Mouse (Mus musculus) spleen, postnatal 4 days (tissue): ENCODE data around the gene Bcl6.
A peak's percentile ranks its signal among the peaks of the same experiment; 100 is the strongest.

Experiments used
- DNase-seq, 2 experiments: peaks; one replicate each; pipeline ENCODE4 v3.0.0; 2022; ENCODE audit warnings: low spot score in 2 of 2

The Bcl6 gene

DNA sequence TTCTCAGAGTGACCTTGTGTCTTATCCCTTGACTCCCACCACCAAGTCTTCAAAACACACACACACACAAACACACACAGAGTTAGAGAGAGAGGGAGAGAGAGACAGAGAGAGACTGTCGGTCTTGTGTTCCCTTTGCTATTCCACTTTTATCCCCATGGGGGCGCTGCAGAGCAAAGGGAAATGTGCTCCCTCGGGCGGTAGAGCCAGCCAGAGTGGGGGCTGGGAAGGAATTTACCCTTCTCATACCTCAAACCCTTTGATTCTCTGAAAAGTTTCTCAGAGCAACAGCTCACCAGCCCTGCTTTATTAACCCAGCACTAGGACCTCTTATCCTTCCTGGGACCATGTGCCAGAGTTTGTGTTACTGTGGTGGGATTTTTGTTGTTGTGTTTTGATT, 2.5 kb upstream of the Bcl6 start:
- peak; percentile 83 to 94 for DNase-seq

DNA sequence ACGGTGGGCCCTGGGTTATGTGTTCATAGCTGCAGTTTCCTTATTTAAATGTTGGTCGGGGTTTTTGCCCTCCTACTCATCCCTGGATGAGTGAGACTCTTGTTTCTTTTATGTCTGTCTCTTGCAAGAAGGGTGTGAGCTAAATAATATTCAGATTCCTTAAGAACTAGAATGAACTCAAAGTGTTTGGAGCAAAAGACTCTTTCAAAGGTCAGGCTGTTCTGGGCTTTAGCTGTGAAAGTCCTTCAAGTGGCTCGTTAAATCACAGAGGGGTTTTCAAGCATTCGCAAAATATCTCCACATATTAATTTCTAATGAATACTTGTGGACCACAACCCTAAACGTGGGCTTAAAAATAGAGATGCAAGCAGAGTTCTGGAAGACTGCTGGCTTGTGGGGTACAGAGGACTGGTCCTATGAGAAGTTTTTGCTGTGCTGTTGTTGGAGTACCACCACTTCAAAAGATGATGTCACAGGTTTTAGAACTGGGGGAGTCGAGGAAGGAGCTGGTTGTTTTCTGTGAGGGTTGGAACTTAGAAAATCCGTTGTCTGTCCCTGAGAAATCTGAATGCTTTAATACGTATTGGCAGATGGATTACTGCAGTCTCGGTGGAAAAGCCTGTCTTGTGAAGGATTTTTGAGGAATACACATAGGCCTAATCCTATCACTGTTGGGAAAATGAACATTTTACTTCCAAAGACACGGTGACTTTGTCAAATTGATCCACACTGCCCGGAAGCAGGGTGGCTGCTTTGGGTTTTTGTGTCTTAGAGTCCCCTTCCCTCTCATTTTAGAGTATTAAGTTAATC, 1.7 kb upstream of the Bcl6 start:
- DNase-seq, result no peak

DNA sequence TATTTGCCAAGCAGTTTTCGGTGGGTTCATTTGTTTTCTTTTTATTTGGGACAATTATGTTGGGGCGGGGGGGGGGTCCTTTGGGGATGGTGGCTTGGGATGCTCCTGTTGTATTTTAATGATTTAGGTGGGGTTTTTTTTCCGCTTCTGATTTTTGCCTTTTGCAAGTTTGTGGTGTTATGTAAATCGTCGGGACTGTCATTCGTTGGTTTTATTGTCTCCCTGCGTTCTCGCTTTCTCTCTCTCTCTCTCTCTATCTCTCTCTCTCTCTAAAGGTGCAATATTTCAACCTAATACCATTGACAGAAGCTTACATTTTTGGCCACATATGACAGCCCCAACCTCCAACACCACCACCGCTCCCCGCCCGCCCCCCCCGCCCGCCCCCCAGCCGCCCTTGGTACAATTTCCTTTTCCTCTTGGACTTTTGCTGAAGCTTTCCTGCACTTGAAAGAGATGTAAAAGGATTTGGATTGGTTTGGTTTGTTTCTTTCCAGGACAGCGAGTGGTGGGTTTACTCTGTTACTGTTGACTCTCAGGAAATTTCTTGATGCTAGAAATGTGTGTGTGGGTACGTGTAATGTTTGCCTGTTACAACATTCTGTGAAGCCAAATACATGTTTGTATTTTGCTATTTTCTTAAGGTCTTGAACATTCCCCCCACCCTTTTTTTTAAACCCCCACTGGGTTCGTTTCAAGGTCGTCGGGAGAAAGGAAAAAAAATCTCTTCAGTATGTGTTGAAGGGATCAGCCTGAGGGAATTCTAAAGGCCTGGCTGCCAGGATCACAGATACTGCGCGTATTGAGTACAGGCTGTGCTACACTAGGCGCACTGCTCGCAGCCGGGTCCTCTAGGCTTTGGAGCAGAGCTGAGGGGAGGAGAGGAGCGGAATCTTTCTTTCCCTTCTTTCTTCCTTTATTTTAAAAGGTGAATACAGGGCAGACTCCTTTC, 833 bp upstream of the Bcl6 start:
- no peak for DNase-seq

DNA sequence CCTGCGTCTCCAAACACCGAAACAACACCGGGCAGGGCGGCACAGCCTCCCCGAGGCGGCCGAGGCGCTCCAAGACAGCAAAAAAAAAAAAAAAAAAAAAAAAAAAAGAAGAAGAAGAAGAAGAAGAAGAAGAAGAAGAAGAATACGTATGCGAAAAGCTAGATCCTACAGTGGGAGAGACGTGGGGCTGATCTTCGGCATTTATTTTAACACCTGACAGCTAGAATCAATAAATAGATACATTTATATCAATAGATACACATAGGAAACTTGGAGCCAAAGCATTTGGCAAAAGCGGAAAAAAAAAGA, 541 bp downstream of the Bcl6 start:
- DNase-seq, result no peak

DNA sequence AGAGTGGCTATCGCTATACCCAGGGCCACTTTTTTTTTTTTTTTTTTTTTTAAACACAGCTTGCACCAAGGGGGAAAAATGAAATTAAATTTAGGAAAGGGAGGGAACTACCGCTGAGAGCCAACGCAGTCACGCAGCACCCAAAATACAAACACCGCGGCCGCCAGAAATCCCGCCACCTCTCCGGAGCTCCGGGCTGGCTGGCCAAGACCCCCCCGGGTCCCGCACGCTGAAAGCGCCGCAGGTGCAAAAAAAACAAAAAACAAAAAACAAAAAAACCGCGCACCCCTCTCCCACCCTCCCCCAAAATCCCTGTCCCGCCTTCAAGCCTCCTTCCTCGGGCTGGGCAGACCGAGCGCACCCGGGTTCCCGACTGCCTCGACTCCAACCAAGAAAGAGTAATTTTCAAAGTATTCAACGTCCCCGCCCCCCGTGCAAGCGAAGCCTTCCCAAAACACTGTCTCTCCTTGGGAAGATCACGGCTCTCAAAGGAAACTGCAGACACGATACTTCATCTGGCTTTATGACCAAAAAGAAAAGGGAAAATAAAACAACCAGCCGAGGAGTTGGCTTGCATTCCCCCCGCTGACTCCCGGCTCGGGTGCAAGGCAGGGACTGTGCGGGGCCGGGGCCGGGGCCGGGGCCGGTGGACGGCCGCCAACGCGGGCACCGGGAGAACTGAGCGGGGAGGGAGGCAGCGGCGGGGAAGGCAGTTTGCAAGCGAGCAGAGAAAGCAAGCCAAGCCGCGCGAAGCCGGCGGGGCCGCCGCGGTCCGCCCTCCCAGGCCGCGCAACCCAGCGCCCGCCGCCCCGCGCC, 1.1 kb downstream of the Bcl6 start:
- DNase-seq, result peak; percentile 39 to 77

DNA sequence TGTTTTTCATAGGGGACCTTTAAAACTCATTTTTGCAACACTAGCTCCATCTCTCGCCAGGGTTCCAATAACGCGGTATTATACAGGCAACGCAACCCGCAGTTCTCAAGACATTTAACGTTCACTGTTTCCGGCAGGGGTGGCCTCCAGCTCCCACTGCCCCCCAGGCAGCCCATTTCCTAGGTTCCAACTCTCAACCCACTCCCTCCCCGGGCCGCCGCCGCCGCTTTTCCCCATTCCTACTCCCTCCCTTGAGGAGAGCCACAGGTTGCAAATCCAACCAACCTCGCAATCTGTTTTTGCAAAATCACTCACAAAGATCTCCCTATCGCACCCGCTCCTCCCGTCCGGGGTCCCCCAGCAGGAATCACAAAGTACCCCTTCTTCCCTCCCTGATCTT, 1.8 kb downstream of the Bcl6 start:
- no peak for DNase-seq

DNA sequence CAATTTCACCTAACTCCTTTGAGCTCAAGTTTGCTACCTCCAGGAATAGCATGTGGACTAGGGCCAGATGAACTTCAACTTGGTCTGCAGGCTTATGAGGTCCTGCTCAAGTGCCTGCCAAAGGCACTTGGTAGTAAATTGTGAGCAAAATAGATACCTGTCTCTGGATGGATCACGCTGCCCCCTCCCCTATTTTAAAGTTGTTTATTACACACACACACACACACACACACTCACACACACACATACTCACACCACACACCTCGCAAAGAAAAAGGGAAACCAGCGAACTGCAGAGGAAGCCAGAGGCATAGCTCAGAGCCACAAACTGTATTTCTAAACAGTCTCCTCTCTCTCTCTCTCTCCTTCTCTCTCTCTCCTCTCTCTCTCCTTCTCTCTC, 2.5 kb downstream of the Bcl6 start:
- DNase-seq, result no peak

DNA sequence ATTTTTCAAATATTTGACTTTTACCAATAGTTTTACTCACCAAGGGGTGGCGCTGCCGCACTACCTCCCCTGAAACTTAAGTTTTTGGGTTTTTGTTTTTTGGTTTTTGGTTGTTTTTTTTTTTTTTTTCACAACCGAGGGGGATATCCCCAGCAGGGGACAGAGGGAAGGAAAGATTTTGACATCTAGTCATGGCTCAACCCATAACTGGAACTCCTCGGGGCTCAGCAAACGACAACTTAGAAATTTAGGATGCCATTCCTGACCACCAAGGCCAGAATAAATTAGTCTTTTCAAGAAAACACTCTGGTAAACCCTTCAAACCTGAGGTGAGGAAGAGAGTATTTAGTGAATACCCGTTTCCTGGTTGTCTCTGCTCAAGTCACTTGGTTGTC, 3.2 kb downstream of the Bcl6 start:
- DNase-seq, result peak; percentile 50 to 78

DNA sequence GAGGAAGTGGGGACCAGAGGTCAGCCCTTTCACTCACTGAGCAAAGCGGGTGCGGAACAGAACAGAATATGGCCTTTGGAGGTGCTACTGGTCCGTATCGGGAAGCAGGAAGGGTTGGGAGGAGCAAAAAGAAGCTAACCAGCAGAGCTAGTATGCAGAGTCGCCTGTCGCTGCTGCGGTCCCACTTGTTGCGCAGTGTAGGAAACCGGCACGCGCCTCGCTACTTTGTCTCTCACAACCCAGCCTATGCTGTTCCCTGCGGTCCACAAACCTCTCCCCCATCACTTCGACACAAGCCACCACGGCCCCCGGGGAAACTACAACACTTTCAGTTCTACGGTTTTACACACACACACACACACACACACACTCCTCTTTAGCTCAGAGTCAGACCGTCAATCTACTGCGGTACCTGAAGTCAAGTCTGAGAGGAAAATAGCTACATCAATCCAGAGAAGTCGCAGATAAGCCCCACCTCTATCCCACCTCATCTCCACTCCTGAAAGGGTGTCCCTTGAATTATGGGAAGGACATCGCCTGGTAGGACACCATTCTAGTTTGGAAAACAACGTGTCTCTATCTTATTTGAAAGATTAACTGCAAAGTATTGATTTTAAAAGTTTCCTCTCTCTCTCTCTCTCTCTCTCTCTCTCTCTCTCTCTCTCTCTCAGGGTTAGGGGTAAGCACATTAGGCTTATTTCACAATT, 3.7 kb downstream of the Bcl6 start:
- DNase-seq, result peak; percentile 28 to 74

DNA sequence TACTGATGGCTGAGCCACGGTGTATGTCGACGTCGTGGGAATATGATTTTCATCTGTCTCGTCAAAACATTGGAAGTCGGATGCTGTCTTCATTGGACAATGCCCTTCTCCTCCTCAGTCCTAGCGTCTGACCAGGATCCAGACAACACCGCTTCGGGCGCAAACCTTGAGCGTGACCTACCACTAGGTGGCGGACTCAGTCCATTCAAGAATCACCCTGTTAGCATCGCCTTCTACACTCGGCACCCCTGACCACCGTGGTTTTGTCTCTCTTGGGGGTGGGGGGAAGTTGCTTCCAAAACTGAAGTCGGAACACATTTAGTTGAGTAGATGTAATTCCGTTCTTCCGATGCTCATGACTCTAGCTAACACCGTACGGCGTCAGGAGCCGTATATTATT, 4.5 kb downstream of the Bcl6 start:
- peak; percentile 76 to 92 for DNase-seq

DNA sequence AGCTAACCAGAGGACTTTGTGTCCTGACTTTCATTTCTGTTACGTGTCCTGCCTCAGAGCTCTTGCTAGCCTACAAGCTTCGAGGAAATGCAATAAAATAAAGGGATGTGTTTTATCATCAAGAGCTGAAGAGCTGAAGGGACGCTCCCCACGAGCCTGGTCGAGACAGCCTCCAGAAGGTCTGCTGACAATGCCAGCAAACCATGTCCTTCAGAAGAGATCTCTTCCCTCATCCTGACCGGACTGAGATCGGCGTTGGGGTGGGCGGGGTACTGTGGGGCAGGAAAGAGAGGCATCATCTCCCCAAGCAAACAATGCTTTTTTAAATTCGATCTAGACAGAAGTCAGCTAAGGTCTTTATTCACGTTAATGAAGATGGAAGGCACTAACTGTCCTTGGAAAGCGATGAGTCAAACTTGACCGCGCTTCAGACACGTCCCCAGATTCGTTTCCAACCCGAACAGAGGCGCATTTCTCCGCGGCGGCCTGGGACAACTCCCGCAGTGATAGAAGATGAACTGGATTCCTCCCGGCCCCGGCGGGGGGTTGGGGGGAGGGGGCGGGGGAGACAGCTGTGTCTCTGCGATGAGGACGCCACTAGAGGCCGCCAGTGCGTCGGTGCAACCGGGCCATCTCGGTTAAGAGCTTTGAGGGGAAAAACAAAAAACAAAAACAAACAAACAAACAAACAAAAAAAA, 5.6 kb downstream of the Bcl6 start:
- peak; percentile 45 to 79 for DNase-seq

DNA sequence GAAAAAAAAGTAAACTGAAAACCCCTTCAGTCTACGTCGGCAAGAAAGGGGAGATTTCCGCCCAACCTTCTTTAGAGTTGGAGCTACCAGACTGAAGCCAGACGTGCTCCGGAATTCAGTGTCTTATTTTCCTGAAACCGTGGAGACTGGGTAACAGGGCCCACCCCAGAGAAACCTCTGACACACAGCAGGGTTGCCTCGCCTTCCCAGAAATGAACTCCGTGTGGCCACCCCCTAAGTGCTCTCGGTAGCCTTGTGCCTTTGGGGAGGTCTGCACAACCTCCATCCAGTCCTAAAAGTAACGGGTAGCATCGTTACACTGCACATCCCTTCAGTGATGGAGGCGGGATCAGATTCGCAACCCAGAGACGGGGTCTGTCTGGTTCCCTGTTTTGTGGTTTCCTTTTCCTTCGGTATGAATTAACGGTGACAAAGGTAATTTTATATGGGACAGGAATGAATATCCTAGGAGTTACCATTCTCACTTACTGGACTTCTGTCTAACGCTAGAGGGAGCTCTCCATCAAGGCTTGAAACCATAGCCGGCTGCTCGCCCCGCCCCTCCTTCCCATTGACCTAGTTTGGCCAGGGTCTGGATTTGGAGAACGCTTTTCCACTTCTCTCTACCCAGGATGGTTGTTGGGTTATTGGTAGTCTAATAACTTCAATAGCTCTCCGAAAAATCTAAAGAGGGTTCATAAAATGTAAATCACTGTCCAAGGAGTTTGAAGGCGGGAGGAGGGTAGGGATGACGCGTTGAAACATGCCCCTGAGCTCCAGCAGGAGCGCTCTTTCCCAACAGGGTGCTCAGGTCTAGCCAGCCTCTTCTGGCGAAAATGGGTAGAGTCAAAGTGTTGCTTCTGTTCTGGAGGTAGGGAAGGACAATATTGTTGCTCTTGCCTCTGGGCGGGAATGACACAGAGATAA, 6.5 kb downstream of the Bcl6 start:
- DNase-seq, result peak; percentile 64 to 74

DNA sequence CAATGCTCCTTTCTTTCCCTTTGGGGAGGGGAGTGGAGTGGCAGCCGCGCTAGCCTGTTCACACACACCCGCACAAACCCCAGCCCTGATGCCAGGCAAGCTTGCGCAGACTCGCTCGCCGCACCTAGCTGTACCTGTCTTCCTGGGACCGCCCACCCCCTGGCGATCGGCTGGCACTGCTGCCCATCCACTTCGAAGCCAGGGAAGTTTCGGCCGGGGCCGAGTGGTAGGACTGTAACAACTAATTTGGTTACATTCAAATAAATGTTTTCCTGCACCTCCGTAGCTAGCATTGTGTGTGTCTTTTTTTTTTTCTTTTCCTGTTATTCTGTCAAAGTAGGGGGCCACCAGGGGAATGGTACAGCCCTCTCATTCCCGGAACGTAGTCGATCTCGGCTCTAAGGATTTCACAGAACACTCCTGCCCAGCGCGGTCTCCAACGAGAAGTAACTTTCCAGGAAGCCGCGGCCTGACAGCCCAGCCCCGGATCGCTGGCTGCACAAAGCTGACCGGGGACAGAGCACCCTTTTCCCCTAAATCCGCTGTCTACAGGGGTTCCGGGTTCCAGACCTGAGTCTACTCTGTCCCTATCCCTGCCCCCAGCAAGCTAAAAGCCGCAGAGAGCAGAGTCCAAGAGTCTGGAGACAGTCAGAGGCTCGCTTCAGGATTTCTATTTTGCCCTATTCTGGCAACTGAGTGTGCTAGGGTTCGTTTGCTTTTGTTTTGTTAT, 7.5 kb downstream of the Bcl6 start:
- DNase-seq, result no peak

DNA sequence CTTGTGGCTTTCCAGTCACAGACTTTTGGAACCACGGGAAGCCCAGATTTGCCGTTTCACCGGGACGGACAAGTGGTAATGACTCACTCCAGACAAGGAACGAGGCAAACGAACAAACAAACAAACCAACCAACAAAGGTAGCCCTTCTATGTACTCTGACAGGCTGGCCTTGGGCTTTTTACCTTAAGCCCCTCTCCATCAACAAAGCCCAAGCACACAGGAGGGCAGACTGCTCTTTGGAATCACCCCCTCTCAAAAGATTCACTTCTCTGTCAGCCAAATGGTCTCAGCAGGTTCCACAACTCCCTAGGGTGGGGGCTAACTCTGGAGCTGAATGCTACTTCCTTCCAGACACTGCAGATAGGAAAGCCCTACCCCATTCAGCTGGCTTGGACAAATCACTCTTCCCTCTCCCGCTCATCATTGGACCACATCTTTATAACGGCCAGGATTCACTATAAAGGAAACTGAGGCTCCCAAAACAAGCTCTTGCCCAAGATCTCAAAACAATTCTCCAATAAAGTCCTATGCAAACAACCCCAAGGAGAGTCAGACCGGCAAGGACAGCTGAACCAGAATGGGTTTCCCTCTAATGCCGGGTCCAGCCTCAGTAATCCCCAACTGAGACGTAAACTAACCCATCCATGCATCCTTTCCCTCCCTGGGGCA, 8.3 kb downstream of the Bcl6 start:
- DNase-seq, result no peak

DNA sequence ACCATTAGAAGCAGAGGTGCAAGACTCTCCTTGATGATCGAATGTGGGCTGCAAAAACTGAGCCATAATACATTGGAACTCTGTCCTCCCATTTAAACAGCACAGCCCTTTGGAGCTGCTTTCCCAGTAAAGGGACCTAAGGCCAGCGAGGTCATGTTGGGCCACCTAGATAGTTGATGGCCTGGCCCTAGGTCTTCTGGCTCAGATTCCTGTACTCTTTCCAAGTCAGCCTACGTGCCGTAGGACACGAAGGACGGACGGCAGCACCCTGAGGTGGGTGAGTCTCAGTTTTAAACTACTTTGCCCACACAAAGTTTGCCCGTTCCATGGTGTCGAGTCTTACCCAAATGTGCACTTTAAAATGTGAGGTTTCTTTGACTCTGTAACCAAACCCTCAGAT, 9.2 kb downstream of the Bcl6 start:
- no peak for DNase-seq

DNA sequence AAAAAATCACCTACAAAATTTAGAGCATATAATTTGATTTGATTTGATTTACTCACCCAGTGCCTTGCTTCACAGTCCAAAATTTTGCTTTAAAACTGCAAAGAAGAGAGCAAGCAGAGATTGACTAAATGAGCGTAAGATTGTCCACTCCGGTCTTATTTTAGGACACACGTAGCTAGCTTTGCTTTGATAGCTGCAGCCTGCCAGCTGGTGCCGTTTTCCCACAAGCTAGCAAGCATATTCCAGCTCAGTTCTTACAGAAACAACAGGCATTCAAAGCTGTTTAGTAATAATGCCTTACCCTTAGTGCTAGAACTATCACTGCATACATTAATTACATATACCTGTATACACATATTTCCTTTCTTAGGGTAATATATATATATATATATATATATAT, 10.2 kb downstream of the Bcl6 start:
- DNase-seq, result no peak

DNA sequence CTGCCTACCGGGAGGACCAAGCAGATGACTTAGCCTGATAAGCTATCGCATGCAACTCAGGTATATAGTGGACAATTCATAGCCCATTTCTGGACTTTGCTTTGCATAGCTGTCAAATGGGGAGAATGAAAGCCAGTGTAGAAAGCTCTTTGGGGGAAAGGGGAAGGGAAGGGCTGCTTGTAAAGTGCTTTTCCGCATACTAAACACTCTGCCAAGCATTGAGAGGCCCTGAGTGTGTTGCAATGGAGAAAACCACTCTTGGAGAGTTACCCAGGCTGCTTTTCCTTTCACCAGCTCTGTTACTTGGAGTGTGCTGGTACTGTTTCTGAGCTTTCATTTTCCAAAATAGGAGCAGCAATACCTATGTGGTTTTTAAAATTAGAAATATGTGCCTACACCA, 10.9 kb downstream of the Bcl6 start:
- no peak for DNase-seq

DNA sequence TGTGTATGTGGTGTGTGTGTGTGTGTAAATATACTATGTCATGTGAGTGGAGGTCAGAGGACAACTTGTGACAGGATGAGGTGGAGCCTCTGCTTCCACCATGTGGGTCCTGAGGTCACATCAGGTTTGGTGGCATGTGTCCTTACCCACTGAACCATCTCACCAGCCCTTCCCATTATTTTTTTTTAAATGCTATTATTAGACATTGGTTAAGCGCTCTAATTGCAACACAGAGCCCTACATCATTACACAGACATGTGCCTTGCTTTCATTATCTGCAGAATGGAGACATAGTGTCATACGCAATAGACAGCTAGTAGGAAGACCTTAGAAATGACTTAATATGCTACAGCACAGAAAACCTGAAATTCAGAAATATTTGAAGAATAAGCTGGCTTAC, 12.5 kb downstream of the Bcl6 start:
- no peak for DNase-seq
